Mouse (Mus musculus) hematopoietic stem cell, adult 5-6 weeks (primary cell): Measurements from ENCODE around the gene Clnk. TPM values are rescaled to one million over a fixed set of nuclear protein-coding genes. Genes with fewer than 3 reads are reported as not detected.
"Not testable (repeated sequence)": the region's sequence is repeated elsewhere in the genome, so short reads cannot be mapped to it uniquely, and the experiment has no call there.

ENCODE experiments used
- ATAC-seq, 2 experiments: fragments of 125-278 bp in 1 of 2; replicated peaks in 1 of 2; 2 replicates each; pipeline ENCODE4 v1.8.0; 2016 to 2017; ENCODE audit warnings: inconsistent platforms in 2 of 2, mild to moderate bottlenecking in 2 of 2, moderate number of reproducible peaks in 2 of 2, low read depth in 1 of 2, moderate TSS enrichment in 1 of 2; ENCODE audit not compliant: low FRiP score in 2 of 2, poor library complexity in 2 of 2, severe bottlenecking in 2 of 2, insufficient read depth in 1 of 2, low TSS enrichment in 1 of 2
- total RNA-seq: library from RNA; stranded (forward); fragments of 172-1452, 232-1000 nt; gene quantifications from 2 replicates; pipeline ENCODE4 v1.2.3, GENCODE M21; 2017

The Clnk gene
- total RNA-seq, result 12.5 and 24.8 TPM in 2 replicates

- ATAC-seq, result peak; percentile 89 to 92
Observed at GRCm38 (mm10) chr5:38876622-38877021, at the start of gene Clnk. Clnk (minus strand) TSS chr5:38876812.

- no peak for ATAC-seq
Observed at GRCm38 (mm10) chr5:38905271-38905670, 28.7 kb upstream of the Clnk start.

GRCm38 (mm10) chr5:38904528-38905044 is 28.0 kb upstream of the Clnk start:
- no peak for ATAC-seq

- ATAC-seq, result no peak
Observed at GRCm38 (mm10) chr5:38902889-38903288, 26.3 kb upstream of the Clnk start.

GRCm38 (mm10) chr5:38899051-38899450 is 22.4 kb upstream of the Clnk start:
- no peak for ATAC-seq

- no peak for ATAC-seq
Observed at GRCm38 (mm10) chr5:38888646-38889045, 12.0 kb upstream of the Clnk start.

GRCm38 (mm10) chr5:38886623-38887275 is 10.1 kb upstream of the Clnk start:
- no peak for ATAC-seq

GRCm38 (mm10) chr5:38882635-38883034 is 6.0 kb upstream of the Clnk start:
- ATAC-seq, result not testable (repeated sequence)

- no peak for ATAC-seq
Observed at GRCm38 (mm10) chr5:38881728-38882620, 5.4 kb upstream of the Clnk start.

GRCm38 (mm10) chr5:38881416-38881727 is 4.8 kb upstream of the Clnk start:
- ATAC-seq, result no peak

GRCm38 (mm10) chr5:38879989-38880706 is 3.5 kb upstream of the Clnk start:
- 0 out of 4 replicates have a peak, but pooled peaks of 1 of the 2 experiments have one; percentile 40 for ATAC-seq

GRCm38 (mm10) chr5:38875403-38875802 is 1.2 kb downstream of the Clnk start:
- no peak for ATAC-seq

- no peak for ATAC-seq
Observed at GRCm38 (mm10) chr5:38874931-38875330, 1.7 kb downstream of the Clnk start.

- ATAC-seq, result no peak
Observed at GRCm38 (mm10) chr5:38872906-38873305, 3.7 kb downstream of the Clnk start.

GRCm38 (mm10) chr5:38871591-38871990 is 5.0 kb downstream of the Clnk start:
- ATAC-seq, result no peak

- ATAC-seq, result peak; percentile 30 to 39; a peak in 3 of 4 replicates
Observed at GRCm38 (mm10) chr5:38870485-38870884, 6.1 kb downstream of the Clnk start.

GRCm38 (mm10) chr5:38869976-38870375 is 6.6 kb downstream of the Clnk start:
- ATAC-seq, result no peak; a peak in 1 of 4 replicates

- ATAC-seq, result peak; percentile 91 to 97
Observed at GRCm38 (mm10) chr5:38864624-38865023, 12.0 kb downstream of the Clnk start.
